Mouse (Mus musculus) liver, embryonic 16.5 days (tissue): ENCODE measurements around the gene Rnf212b. TPM values are rescaled to one million over a fixed set of nuclear protein-coding genes. Genes with fewer than 3 reads are reported as not detected.

Experiments
- ATAC-seq: fragments of 200-750 bp; cut with Nextera tagmentation; 2 replicates; pipeline ENCODE4 v1.8.0; 2017; ENCODE audit warnings: low read depth, mild to moderate bottlenecking, moderate number of reproducible peaks, moderate library complexity
- H3K27ac ChIP-seq: fragments of 300-500 bp; sonication (generic); 2 replicates; pipeline ENCODE4 v1.5.1; 2014; ENCODE audit warnings: mild to moderate bottlenecking, low read length
- H3K27me3 ChIP-seq: fragments of 300-500 bp; sonication (generic); 2 replicates; pipeline ENCODE4 v1.6.1; 2014; ENCODE audit warnings: low read depth, low read length, mixed read lengths; ENCODE audit not compliant: control insufficient read depth, insufficient read depth
- H3K36me3 ChIP-seq: fragments of 300-500 bp; sonication (generic); 2 replicates; pipeline ENCODE4 v1.6.1; 2014; ENCODE audit warnings: mild to moderate bottlenecking; ENCODE audit not compliant: control insufficient read depth, insufficient read depth
- H3K4me1 ChIP-seq: fragments of 300-500 bp; sonication (generic); 2 replicates; pipeline ENCODE4 v1.6.1; 2014; ENCODE audit warnings: low read depth, low read length, mixed read lengths; ENCODE audit not compliant: control insufficient read depth
- H3K4me2 ChIP-seq: fragments of 300-500 bp; sonication (generic); 2 replicates; pipeline ENCODE4 v1.6.1; 2014; ENCODE audit warnings: low read depth, low read length, mixed read lengths
- H3K4me3 ChIP-seq: fragments of 300-500 bp; sonication (generic); 2 replicates; pipeline ENCODE4 v1.5.1; 2014; ENCODE audit warnings: low read depth, mild to moderate bottlenecking, low read length
- H3K9ac ChIP-seq: fragments of 300-500 bp; sonication (generic); 2 replicates; pipeline ENCODE4 v1.6.1; 2014; ENCODE audit warnings: low read depth, low read length
- H3K9me3 ChIP-seq: fragments of 300-500 bp; sonication (generic); replicated peaks from 2 replicates; pipeline ENCODE4 v1.6.1; 2016; ENCODE audit warnings: low read length; ENCODE audit not compliant: control insufficient read depth
- WGBS: fragments of 180-500 bp; shearing (Covaris S2); extraction: QIAGEN DNeasy Blood & Tissue Kit; methylation state at CpG from one replicate; pipeline ENCODE4 v1.1.7; 2014; ENCODE audit not compliant: insufficient replicate concordance; 5-methylcytosine and 5-hydroxymethylcytosine counted together
- polyA plus RNA-seq: library from polyadenylated mRNA; unstranded; fragments of >200 nt; fragmentation: Nextera tagmentation; extraction: Ambion mirVana; gene quantifications from 2 replicates; pipeline ENCODE4 v1.2.1, GENCODE M21; 2015

Gene Rnf212b
- polyA plus RNA-seq, 1 experiment from 2014 or later, result not detected

GRCm38 (mm10) chr14:54815737-54816136 is 1.8 kb downstream of the Rnf212b start:
- H3K27me3 ChIP-seq, result no peaks in the 10 kb centered on the region
- no peak overlapping the region for H3K9ac ChIP-seq
- H3K4me1 ChIP-seq, result no peaks in the 10 kb centered on the region
- no peak for ATAC-seq
- no peak overlapping the region for H3K4me3 ChIP-seq
- no peak overlapping the region for H3K4me2 ChIP-seq
- H3K36me3 ChIP-seq, result no peaks in the 10 kb centered on the region
- H3K27ac ChIP-seq, result no peak overlapping the region
- no peaks in the 10 kb centered on the region for H3K9me3 ChIP-seq
- 21% methylated on average over 3 of the region's 3 CpGs for WGBS

DNA sequence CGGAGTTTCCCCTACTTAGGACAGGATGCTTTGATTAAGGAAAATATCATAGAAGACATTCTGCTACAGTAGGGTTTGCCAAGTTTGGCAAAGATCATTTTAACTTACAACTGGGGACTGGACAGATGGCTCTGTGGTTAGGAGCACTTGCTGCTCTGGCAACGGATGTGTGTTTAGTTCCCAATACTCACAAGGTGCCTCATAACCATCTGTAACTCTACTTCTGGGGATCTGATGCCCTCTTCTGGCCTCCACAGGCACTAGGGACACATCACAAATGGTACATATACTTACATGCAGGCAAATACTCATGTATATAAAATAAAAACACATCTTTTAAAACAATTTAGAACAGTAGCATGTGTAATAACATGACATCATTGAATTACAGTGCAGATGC is 3.9 kb downstream of the Rnf212b start:
- H3K9ac ChIP-seq, result no peak overlapping the region
- no peaks in the 10 kb centered on the region for H3K27me3 ChIP-seq
- no peaks in the 10 kb centered on the region; the same call in none of the 2 replicates for H3K4me1 ChIP-seq
- ATAC-seq, result no peak
- 30% methylated on average over 2 of the region's 2 CpGs for WGBS
- no peak overlapping the region for H3K4me3 ChIP-seq
- H3K4me2 ChIP-seq, result no peak overlapping the region
- H3K9me3 ChIP-seq, result no peaks in the 10 kb centered on the region
- no peak overlapping the region for H3K27ac ChIP-seq
- H3K36me3 ChIP-seq, result no peaks in the 10 kb centered on the region

- Histone ChIP-seq H3K27ac (no peak overlapping the region), H3K4me1 (no peaks in the 10 kb centered on the region; the same call in none of the 2 replicates), H3K4me2 (no peak overlapping the region), H3K27me3 (no peaks in the 10 kb centered on the region), H3K9me3 (no peaks in the 10 kb centered on the region), H3K9ac (no peak overlapping the region), H3K4me3 (no peak overlapping the region), H3K36me3 (no peaks in the 10 kb centered on the region)
- WGBS, result 51% methylated on average over 2 of the region's 2 CpGs
- no peak for ATAC-seq
Measured at GRCm38 (mm10) chr14:54822301-54822700, 8.4 kb downstream of the Rnf212b start.

DNA sequence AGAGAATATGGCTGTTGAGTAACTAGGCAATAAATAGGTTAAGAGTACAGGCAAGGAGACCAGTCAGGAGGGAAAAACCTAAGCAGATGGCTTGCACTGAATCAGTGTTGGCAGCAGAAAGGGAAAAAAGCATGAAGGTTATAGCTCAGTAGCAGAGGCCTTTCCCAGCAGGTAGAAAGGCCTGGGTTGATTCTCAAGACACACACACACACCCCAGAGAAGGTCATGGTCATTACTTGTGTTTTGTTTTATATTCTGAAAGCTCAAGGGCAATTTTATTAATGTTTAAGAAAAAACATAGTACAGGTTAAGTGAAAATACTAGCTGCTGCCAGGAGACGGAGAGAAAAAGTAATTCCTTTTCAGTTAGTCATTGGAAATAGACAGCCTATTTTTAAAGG is 9.8 kb downstream of the Rnf212b start:
- no peak overlapping the region for H3K27ac ChIP-seq
- ATAC-seq, result no peak
- H3K4me1 ChIP-seq, result no peaks in the 10 kb centered on the region; the same call in none of the 2 replicates
- WGBS, result 55% methylated on average over 1 of the region's 1 CpGs
- no peak overlapping the region for H3K9ac ChIP-seq
- H3K36me3 ChIP-seq, result no peaks in the 10 kb centered on the region
- H3K27me3 ChIP-seq, result no peaks in the 10 kb centered on the region
- no peaks in the 10 kb centered on the region for H3K9me3 ChIP-seq
- H3K4me3 ChIP-seq, result no peak overlapping the region
- no peak overlapping the region for H3K4me2 ChIP-seq

GRCm38 (mm10) chr14:54843461-54843860 is 29.5 kb downstream of the Rnf212b start:
- WGBS, result 3% methylated on average over 4 of the region's 4 CpGs
- Histone ChIP-seq H3K4me1 (no peaks in the 10 kb centered on the region), H3K9ac (no peak overlapping the region), H3K36me3 (no peaks in the 10 kb centered on the region), H3K4me2 (no peak overlapping the region), H3K27me3 (no peaks in the 10 kb centered on the region), H3K27ac (no peak overlapping the region), H3K4me3 (no peak overlapping the region), H3K9me3 (no peaks in the 10 kb centered on the region)
- ATAC-seq, result no peak

DNA sequence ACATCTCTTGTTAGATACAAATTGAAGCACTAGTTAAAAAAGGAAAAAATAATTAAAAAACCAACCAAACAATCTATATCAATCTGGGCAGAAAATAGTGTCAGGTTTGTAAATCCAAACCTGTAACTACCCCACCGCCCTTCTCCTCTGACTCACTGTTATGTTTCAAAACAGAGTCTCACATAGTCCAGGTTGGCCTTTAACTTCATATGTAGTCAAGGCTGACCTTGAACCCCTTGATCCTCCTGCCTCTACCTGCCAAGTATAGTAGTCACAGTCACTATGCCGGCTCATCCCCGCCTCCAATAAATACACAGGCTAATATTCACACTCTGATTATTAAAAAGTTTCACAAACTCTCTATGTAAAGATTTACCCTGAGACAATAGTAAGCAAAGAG is 41.8 kb downstream of the Rnf212b start:
- H3K27ac ChIP-seq, result no peak overlapping the region

GRCm38 (mm10) chr14:54856703-54857102 is 42.8 kb downstream of the Rnf212b start:
- no peak overlapping the region for H3K9ac ChIP-seq
- H3K4me3 ChIP-seq, result no peak overlapping the region
- H3K27me3 ChIP-seq, result no peaks in the 10 kb centered on the region
- no peak overlapping the region for H3K27ac ChIP-seq
- no peak for ATAC-seq
- H3K4me2 ChIP-seq, result no peak overlapping the region
- WGBS, result 34% methylated on average over 7 of the region's 7 CpGs
- no peaks in the 10 kb centered on the region for H3K4me1 ChIP-seq
- H3K9me3 ChIP-seq, result no peaks in the 10 kb centered on the region
- no peaks in the 10 kb centered on the region for H3K36me3 ChIP-seq

More for the DNA sequence above, 41.8 kb downstream of the Rnf212b start:
- Histone ChIP-seq H3K4me2 (no peak overlapping the region), H3K27me3 (no peaks in the 10 kb centered on the region), H3K4me1 (no peaks in the 10 kb centered on the region), H3K9ac (no peak overlapping the region), H3K36me3 (no peaks in the 10 kb centered on the region), H3K9me3 (no peaks in the 10 kb centered on the region), H3K4me3 (no peak overlapping the region)
- no peak for ATAC-seq
- 68% methylated on average over 3 of the region's 3 CpGs for WGBS

- ATAC-seq, result no peak
- 77% methylated on average over 9 of the region's 9 CpGs for WGBS
- Histone ChIP-seq H3K4me3 (no peak overlapping the region), H3K9me3 (no peaks in the 10 kb centered on the region), H3K36me3 (no peaks in the 10 kb centered on the region), H3K27me3 (no peaks in the 10 kb centered on the region), H3K4me2 (no peak overlapping the region), H3K27ac (no peak overlapping the region), H3K9ac (no peak overlapping the region), H3K4me1 (no peaks in the 10 kb centered on the region)
Measured at GRCm38 (mm10) chr14:54857891-54858290, 44.0 kb downstream of the Rnf212b start.

- no peak overlapping the region for H3K4me2 ChIP-seq
- no peak for ATAC-seq
- H3K36me3 ChIP-seq, result no peaks in the 10 kb centered on the region
- no peaks in the 10 kb centered on the region for H3K27me3 ChIP-seq
- H3K9ac ChIP-seq, result no peak overlapping the region
- peaks cover 4% of the 10 kb centered on the region for H3K4me1 ChIP-seq
- no peak overlapping the region for H3K27ac ChIP-seq
- no peaks in the 10 kb centered on the region for H3K9me3 ChIP-seq
- WGBS, result 19% methylated on average over 2 of the region's 2 CpGs
- H3K4me3 ChIP-seq, result no peak overlapping the region
Measured at GRCm38 (mm10) chr14:54860511-54860910, 46.6 kb downstream of the Rnf212b start.
